Mouse (Mus musculus) CD4-positive, CD25-positive, alpha-beta regulatory T cell, adult 4 months (primary cell): ENCODE measurements at regions not wholly inside any gene's neighbourhood (a gene's known extent, or its start where the extent isn't known, plus 50 kb on each side); places are given as distances from the start of the nearest gene placed in this dataset.

Experiments used
- ATAC-seq: one replicate; pipeline ENCODE4 v1.8.0; 2017

GRCm38 (mm10) chr17:78023507-78024355 is 176.3 kb upstream of the Crim1 start:
- no peak for ATAC-seq

- ATAC-seq = no peak
Observed at GRCm38 (mm10) chr17:78024356-78024723, 175.7 kb upstream of the Crim1 start.

- ATAC-seq = no peak
Observed at GRCm38 (mm10) chr17:78025294-78025693, 174.8 kb upstream of the Crim1 start.

GRCm38 (mm10) chr17:78035648-78036047 is 164.4 kb upstream of the Crim1 start:
- no peak for ATAC-seq

GRCm38 (mm10) chr17:78040338-78040737 is 159.7 kb upstream of the Crim1 start:
- no peak for ATAC-seq

- no peak for ATAC-seq
Observed at GRCm38 (mm10) chr17:78041204-78041603, 158.8 kb upstream of the Crim1 start.

GRCm38 (mm10) chr17:78049766-78050165 is 150.3 kb upstream of the Crim1 start:
- no peak for ATAC-seq

GRCm38 (mm10) chr17:78050203-78050602 is 149.8 kb upstream of the Crim1 start:
- ATAC-seq = peak; percentile 78

- no peak for ATAC-seq
Observed at GRCm38 (mm10) chr17:78075892-78076291, 124.2 kb upstream of the Crim1 start.

GRCm38 (mm10) chr17:78078381-78078780 is 121.7 kb upstream of the Crim1 start:
- ATAC-seq = no peak

- no peak for ATAC-seq
Observed at GRCm38 (mm10) chr17:78084419-78084818, 115.6 kb upstream of the Crim1 start.

- ATAC-seq = peak; percentile 98
Observed at GRCm38 (mm10) chr17:78086963-78087362, 113.1 kb upstream of the Crim1 start.

- ATAC-seq = no peak
Observed at GRCm38 (mm10) chr17:78097699-78098098, 102.3 kb upstream of the Crim1 start.

- ATAC-seq = no peak
Observed at GRCm38 (mm10) chr17:78108793-78109192, 91.3 kb upstream of the Crim1 start.

GRCm38 (mm10) chr17:78109364-78110222 is 90.5 kb upstream of the Crim1 start:
- ATAC-seq = no peak

GRCm38 (mm10) chr17:78132116-78132515 is 67.9 kb upstream of the Crim1 start:
- no peak for ATAC-seq

GRCm38 (mm10) chr17:78137986-78138385 is 62.1 kb upstream of the Crim1 start:
- no peak for ATAC-seq

- no peak for ATAC-seq
Observed at GRCm38 (mm10) chr17:78140660-78141059, 59.4 kb upstream of the Crim1 start.

GRCm38 (mm10) chr17:78141136-78141535 is 58.9 kb upstream of the Crim1 start:
- no peak for ATAC-seq

- no peak for ATAC-seq
Observed at GRCm38 (mm10) chr17:78142431-78142830, 57.6 kb upstream of the Crim1 start.

- ATAC-seq = no peak
Observed at GRCm38 (mm10) chr17:78145335-78145734, 54.7 kb upstream of the Crim1 start.
